Mouse (Mus musculus): ENCODE measurements around the gene Tmem100.

Tmem100 gene

GRCm38 (mm10) chr11:90029841-90030398 is at the start of gene Tmem100:
Gene Tmem100 (plus strand): TSS chr11:90030348.
- no peak for DNase-seq (ENCODE audit: low read depth)

GRCm38 (mm10) chr11:89982918-89983317 is 47.2 kb upstream of the Tmem100 start:
- DNase-seq (ENCODE audit: low read depth), result no peak

- no peak for DNase-seq (ENCODE audit: low read depth)
These were observed 45.7 kb upstream of the Tmem100 start for GRCm38 (mm10) chr11:89984436-89984835.

GRCm38 (mm10) chr11:89985200-89986187 is 44.7 kb upstream of the Tmem100 start:
- no peak for DNase-seq (ENCODE audit: low read depth)

- no peak for DNase-seq (ENCODE audit: low read depth)
These were observed 43.6 kb upstream of the Tmem100 start for GRCm38 (mm10) chr11:89986516-89986915.

GRCm38 (mm10) chr11:89988936-89989589 is 41.1 kb upstream of the Tmem100 start:
- DNase-seq (ENCODE audit: low read depth), result no peak

GRCm38 (mm10) chr11:89991661-89992060 is 38.5 kb upstream of the Tmem100 start:
- no peak for DNase-seq (ENCODE audit: low read depth)

GRCm38 (mm10) chr11:89994706-89995105 is 35.4 kb upstream of the Tmem100 start:
- DNase-seq (ENCODE audit: low read depth), result no peak

- DNase-seq (ENCODE audit: low read depth), result no peak
These were observed 34.6 kb upstream of the Tmem100 start for GRCm38 (mm10) chr11:89995596-89995995.

- DNase-seq (ENCODE audit: low read depth), result no peak
These were observed 33.7 kb upstream of the Tmem100 start for GRCm38 (mm10) chr11:89996406-89996805.

GRCm38 (mm10) chr11:89996856-89997255 is 33.3 kb upstream of the Tmem100 start:
- no peak for DNase-seq (ENCODE audit: low read depth)

GRCm38 (mm10) chr11:89998996-89999770 is 31.0 kb upstream of the Tmem100 start:
- DNase-seq (ENCODE audit: low read depth), result no peak

- DNase-seq (ENCODE audit: low read depth), result no peak
These were observed 29.5 kb upstream of the Tmem100 start for GRCm38 (mm10) chr11:90000666-90001065.

GRCm38 (mm10) chr11:90001396-90002230 is 28.5 kb upstream of the Tmem100 start:
- DNase-seq (ENCODE audit: low read depth), result no peak

GRCm38 (mm10) chr11:90002231-90002986 is 27.7 kb upstream of the Tmem100 start, which contains the start of gene Pctp:
Gene Pctp (minus strand): TSS chr11:90002894.
- DNase-seq (ENCODE audit: low read depth), result no peak

- DNase-seq (ENCODE audit: low read depth), result no peak
These were observed 27.2 kb upstream of the Tmem100 start for GRCm38 (mm10) chr11:90002987-90003348.

- no peak for DNase-seq (ENCODE audit: low read depth)
These were observed 26.8 kb upstream of the Tmem100 start for GRCm38 (mm10) chr11:90003386-90003785.

- DNase-seq (ENCODE audit: low read depth), result no peak
These were observed 24.0 kb upstream of the Tmem100 start for GRCm38 (mm10) chr11:90006111-90006510.

- no peak for DNase-seq (ENCODE audit: low read depth)
These were observed 22.2 kb upstream of the Tmem100 start for GRCm38 (mm10) chr11:90007791-90008531.

GRCm38 (mm10) chr11:90013657-90014056 is 16.5 kb upstream of the Tmem100 start:
- no peak for DNase-seq (ENCODE audit: low read depth)
